Mouse (Mus musculus) gastrocnemius, postnatal 36 days (tissue): ENCODE measurements around the gene Grm8. TPM values are rescaled to one million over a fixed set of nuclear protein-coding genes. Genes with fewer than 3 reads are reported as not detected.

ENCODE experiments used
- DNase-seq, 2 experiments: peaks; one replicate each; pipeline ENCODE4 v3.0.0; 2022
- intact Hi-C: fragments of 180-260 bp; cut with DNase I; formaldehyde crosslinking; loops from one replicate; pipeline ENCODE4 v1.15.1; 2025
- long read RNA-seq, 2 experiments: library from polyadenylated mRNA; stranded (forward); transcript quantifications; one replicate each; pipeline ENCODE4 v2.0.0; 2021
- total RNA-seq, 2 experiments: library from RNA; stranded (reverse); gene quantifications; 2 replicates each; pipeline ENCODE4 v1.2.3; 2021

Gene Grm8
- total RNA-seq, result under 1 TPM; 0.13 to 0.52 TPM
- long read RNA-seq, experiment 1, result 0 reads
- long read RNA-seq, experiment 2, result 0 reads

DNA sequence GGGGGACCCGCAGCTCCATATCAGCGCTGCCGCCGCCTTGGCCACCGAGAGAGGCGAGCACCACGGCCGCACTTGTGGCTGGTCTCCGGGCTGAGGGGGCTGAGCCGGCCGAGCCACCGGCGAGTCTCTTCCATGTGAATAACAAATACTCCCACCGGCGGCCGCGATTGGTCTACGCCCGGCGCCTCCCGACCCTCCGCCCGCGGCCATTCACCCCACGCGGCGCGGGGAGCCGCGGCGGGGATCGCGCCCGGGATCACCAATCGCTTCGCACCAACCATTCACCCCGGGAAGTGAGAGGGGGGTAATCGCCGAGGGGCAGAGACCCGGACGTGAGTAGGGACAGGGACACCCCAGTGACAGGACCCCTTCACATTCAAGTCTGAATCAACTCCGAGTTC is at the start of gene Grm8:
Gene Grm8, minus strand, starts transcription at position 178 of the 401 bp plus-strand sequence.
- no peak for DNase-seq
- intact Hi-C loops, result no loop called here

DNA sequence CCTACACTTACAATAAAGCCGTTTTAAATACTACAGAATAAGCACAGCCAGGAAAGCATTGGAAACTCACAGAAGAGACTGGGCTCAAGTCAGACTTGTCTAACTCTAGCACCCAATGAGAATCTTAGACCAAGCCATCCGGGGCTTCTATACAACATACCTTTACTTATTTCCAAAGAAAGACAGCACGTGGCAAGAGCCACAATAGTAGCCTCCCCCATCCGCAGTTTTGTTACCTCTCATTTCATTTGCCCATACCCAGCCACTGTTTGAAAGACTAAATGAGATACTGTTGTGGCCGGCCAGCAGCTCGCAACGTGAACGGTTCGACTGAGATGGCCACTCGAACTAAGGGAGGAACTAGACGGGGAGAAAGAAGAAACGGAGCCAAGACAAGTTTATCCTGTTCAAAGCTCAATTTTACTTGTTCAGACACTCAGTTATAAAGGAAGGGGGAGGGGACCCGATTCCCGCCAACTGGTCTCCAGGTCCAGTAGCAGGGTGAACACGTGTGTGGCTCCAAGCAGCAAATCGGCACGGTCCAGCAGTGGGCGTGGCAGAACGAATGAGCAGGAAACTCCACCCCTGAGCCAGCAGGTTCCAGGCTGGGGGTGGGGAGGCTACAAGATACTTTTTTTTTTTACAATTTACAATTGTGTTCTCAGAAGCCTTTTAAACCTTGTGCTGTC is 35.0 kb upstream of the Grm8 start:
- intact Hi-C loops, result no loop called here
- DNase-seq, result no peak

DNA sequence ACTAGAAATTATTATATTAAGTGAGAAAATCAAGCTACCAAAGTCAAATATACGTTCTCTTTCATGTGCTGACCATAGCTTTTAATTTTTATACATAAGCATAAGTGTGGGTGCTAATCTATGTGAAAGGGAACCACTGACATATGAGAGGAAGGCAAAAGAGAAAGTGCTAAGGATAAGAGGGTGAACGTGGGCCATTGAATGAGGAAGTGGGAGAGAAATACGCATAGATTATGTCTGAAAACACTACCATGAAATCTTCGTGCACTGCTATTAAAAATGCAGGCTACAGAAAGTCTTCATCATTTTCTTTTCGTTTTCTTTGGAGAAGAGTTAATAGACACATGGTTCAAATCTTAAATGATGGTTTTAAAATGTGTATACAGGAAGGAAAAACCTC is 25.4 kb upstream of the Grm8 start:
- intact Hi-C loops, result no loop called here

DNA sequence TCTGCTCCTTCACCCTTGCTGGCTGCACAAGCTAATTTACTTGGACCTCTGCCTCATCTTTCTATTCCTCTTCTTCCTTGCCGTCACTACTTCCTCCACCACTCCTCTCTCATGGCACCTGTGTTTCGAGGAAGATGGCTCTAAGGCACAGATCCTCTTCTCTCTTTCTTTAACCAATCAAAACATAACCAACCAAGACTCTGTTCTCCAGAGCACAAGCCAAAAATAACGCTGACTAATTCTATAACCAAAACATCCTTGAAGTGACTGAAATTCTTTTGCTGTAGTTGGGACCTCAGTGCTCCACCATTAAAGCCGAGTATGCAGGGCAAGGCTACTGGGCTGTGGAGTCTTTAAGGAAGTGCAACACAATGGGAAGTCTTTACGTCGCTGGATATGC is 11.5 kb upstream of the Grm8 start:
- intact Hi-C loops, result no loop called here

More for the DNA sequence above, 25.4 kb upstream of the Grm8 start:
- DNase-seq, result no peak

DNA sequence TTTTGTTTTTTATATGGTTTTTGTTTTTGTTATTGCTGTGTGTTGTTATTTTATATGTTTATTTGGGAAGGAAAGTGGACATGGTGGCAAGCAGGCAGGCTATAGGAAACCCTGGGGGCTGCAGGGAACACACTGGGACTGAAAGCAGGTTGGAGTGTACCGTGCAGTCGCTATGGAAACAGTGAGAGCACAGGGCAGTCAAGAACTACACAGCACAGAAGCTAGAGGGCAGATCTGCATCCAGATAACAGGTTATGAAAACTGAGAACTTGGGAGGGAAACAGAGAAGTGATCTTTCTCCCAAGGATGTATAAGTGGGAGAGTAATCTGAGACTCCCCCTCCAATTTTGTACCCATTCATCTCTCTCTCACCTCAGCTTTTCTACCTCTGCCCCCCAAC is 7.4 kb upstream of the Grm8 start:
- intact Hi-C loops, result no loop called here
- DNase-seq, result no peak

More for the DNA sequence above, 11.5 kb upstream of the Grm8 start:
- DNase-seq, result no peak

DNA sequence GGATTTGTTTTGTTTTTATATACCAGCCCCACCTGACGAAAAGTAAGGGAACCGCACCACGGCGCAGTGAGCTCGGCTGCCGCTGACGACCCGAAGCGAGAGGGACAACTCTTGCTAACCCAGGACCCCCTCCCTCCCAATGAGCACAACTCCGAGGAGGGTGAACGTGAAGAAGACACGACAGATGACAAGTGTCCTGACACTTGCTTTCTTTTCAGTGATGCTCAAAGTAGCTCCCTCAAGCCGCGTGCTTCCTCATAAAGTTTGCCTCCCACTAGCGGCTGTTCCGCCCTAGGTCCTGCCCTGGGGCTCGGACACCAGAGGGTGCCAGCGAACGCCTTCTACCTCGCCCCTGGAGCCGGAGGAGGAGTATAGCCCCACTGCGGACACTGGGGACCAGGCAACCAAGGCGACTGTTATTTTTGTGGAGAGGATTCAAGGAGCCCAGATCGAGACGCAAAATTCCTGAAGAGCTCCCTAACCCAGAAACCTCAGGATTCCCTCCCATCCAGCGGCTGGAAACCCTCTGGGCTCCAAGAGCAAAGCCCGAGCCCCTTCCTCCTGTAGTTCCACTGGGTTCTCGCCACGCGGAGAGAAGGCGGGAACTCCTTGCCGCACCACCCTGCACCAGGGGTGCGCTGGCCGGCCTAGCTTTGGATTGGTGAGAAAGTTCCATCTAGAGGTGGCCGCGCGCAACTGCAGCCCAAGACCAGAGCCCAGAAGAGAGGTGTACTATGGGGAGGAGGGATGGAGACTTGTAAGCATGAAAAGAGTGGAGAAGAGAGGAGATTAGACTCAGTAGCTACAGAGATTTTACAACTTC is 644 bp upstream of the Grm8 start:
- peak; percentile 58 to 61 for DNase-seq
- intact Hi-C loops, result no loop called here

DNA sequence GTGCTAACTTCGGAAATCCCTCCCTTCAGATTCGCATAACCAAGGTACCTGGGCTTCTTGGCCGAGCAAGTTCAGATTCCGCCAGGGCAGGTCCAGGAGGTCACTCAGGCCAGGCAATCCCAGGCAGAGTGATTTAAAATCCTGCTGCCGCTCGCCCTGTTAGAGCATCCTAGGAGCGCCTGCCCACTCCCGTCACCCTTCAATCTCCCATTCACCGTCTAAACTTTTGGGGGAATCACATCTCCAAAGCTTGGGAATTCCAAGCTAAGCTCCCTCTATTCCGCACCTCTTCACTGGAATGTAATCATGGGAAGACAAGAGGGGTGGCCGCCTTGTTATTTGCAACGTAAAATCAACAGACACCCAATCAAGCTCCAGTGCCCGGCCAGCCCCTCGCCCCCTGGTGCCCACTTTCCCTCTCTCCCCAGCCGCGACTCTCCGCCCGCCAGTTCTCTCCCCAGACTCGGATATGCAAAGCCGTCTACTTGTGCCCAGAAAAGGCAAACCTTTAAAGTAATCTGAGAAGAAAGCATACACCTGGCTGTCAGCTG is 652 bp downstream of the Grm8 start:
- intact Hi-C loops, result no loop called here

DNA sequence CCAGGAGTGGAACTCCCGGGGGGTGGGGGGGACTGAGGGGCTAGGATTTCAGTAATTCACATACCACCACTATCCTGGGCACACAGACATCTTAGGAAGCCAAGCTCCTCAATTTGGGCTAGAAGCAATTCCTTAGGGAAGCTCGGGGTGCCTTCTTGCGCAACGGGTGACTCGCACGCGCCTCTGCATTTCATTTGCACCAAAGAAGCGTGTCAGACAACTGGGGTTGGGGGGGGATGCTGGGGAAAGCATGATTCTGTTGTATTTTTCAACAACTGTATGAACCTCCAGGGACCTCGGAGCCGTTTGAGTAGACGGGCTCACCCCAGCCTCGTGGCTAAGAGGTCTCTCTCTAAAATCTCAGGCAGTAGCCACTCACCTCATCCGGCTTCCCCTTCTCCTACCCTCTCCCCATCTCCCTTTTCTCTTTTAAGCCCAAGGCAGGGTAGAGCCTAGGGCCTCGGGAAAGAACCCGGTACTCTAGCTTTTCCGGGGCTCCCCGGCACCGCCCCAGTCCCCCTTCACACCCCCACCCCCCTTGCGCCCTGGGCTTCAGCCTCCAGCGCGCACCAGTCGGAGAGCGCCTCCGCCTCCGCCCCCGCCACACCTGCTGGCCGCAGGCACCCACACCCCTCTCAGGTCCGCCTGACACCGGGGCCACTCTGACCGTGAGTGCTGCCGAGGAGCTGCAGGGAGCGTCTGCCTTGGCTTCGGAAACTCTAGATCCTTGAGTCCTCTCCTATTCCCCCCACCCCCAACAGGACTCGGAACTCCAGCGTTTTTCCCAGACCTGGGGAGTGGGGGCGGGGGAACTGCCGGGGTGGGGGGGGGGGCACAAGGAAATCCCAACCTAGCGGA is 1.5 kb downstream of the Grm8 start:
- intact Hi-C loops, result no loop called here
- no peak for DNase-seq

More for the DNA sequence above, 652 bp downstream of the Grm8 start:
- no peak for DNase-seq

DNA sequence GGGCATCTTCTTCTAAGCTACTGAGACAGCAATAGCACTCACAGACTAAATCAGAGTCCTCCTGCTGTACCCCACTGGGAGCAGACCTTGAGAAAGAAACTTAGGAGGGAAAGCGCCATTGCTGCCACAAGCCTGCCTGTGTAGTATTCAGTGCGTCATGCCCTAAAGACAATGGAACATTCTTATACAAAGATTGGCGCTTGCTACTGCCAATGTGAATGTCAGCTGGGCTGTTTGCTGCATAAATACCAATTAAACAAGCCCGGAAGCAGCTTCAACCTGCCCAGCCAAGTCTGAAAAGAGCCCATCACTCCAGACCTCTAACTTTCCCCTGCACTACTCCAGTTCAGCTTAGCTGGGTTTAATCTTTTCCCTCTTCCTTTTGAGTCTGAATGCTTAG is 2.9 kb downstream of the Grm8 start:
- no peak for DNase-seq
- intact Hi-C loops, result no loop called here

DNA sequence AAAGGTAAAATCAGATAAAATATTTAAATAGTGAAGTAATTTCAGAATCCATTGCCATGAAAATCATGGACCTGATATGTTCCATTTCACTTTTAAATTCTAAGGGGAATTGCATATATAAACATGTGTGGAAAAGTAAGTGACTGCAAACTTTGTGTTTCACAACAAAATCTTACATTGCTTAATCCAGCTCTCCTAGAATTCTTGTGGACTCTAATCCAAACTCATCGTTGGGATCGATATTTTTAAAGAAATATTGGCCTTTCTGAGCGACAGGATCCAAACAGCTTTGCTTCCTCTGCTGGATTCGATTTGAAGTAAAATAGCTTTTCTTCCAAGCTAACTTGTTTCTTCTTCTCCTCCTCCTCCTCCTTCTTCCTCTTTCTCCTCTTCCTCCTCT is 6.1 kb downstream of the Grm8 start:
- intact Hi-C loops, result no loop called here
- no peak for DNase-seq

DNA sequence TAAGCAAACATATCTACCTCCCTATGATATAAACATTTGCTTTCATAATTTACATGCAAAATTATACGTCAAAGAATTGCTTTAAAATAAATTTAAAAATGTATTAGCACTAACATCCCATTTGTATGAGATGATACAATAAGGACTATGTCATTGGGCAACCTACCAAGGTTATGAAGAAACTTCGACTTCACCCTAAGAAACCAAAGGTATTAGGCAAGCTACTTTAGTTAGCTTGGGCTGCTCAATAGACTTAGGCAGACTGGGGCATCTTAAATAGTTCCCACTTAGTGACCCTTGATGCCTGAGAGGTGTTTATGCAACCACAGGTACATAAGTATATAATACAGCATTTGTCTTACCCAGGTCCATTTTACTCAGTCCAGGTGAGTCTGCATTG is 19.5 kb downstream of the Grm8 start:
- DNase-seq, result no peak
- intact Hi-C loops, result no loop called here

DNA sequence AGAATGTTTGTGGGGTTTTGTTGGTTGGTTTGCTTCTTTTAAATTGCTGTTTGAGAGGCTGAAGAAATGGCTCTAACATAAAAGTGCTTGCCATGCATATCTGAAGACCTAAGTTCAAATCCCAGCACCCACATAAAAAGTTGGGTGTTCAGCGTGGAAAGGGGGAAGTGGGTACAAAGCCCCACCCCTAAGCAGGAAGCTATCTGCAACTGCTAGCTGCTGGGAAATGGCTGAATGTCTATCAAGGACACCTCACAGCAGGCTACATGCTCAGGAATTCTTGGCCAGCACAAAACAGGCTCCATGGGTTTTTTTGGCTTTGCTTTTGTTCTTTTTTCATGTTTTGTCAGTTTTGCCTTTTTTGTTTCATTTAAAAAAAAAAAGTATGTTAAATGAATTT is 20.1 kb downstream of the Grm8 start:
- intact Hi-C loops, result no loop called here
- no peak for DNase-seq

DNA sequence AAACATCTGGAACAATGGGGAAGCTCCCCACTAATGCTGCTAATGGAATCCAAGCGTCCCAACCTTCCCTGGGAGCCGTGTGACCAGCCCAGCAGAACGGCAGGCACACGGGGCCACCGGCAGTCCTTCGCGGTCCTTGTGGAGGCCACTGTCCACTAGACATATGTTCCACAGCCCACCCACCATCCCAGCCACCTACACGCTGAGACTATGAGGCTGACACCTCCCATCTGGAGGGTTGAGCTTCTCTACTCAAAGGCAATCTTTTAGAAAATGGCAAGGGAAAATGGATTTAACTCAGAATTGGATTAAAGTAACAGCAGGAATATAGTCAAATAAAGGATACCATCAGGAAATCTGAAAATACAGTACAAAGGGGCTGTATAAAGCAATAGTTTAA is 23.4 kb downstream of the Grm8 start:
- no peak for DNase-seq
- intact Hi-C loops, result no loop called here

DNA sequence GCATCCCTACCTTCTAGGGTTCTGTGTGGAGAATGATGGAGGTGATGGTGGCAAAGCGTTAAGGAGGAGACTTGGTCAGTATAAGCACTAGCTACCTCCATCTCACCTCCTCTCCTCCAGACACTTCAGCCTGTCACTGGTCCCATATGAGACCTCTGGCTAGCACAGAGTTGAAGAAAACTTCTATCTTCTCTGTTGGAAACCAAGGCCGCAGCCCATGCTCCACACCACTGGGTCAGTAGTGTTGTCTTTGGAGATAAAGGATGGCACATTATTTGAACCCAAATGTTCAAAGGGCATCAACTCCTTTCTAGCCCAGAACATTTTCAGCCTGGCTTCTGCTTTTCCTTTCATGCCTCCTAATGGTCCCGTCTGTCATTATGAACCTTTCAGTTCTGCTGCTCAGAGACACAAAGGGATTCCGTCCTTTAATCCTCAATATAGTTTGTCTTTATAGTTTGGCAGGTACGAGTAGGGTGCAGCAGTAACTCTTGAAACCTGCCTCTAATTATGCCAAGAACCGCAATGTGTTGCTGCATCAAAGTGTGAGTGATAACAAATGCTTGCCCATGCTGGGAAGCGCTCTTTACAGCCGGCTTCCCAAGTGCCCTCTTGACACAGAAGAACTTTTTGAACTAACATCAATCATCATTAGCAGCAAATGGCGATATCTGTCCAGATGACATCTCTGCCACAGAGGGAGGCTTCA is 32.2 kb downstream of the Grm8 start:
- intact Hi-C loops, result no loop called here
- no peak for DNase-seq

DNA sequence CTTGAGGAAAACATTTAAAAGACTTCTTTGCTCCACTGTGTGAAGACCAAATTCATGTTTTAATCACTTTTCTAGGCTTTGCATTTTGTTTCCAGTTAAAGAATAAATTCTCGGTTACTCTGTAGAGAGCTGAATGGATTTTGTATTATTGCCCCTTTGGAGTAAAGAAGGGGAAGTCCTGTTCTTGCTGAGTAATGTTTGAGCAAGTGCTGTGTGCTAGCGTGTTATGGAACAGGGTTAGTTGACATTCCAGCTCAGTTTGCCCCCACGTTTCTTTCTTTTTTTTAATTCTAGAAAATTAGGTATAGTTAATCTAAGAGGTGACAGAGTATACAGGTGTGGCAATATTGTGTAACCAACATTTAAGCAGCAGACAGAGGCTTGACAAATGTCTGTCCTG is 35.0 kb downstream of the Grm8 start:
- no peak for DNase-seq
- intact Hi-C loops, result no loop called here

DNA sequence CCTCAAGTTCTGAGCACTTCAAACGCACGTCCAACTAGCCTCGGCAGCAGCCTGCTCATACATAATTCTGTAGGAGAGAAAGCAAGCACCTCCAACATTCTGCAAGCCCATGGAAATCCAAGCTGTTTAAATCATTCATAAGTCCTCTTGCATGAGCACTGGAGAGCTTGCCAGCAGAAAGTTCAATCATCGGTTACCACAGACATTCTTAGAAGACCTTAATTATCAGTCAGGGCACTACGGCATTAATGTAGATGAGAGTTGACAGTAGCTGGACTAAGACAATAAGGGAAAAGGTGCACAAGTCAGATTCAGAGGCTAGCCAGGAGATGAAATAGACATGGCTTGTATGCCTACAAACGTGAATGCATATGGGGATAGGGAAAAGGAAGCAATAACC is 42.5 kb downstream of the Grm8 start:
- intact Hi-C loops, result no loop called here
- DNase-seq, result no peak

DNA sequence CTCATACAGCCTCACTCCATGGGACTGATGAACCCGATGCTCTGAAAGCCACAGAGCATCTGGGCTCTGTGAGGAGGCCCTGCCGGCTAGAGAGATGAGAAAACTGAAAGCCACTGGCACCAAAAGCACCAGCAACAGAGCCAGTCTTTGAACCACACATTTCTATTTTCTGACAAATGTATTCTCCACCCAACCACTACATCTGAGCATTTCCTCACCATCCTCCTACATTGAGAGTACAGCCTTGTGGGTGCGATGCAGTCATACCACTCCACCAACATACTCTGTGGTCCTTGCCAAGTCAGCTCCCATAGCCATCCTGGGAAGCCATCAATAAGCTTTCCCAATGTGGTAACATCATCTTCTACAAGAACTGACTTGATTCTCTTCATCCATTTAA is 43.1 kb downstream of the Grm8 start:
- intact Hi-C loops, result no loop called here
- DNase-seq, result no peak

DNA sequence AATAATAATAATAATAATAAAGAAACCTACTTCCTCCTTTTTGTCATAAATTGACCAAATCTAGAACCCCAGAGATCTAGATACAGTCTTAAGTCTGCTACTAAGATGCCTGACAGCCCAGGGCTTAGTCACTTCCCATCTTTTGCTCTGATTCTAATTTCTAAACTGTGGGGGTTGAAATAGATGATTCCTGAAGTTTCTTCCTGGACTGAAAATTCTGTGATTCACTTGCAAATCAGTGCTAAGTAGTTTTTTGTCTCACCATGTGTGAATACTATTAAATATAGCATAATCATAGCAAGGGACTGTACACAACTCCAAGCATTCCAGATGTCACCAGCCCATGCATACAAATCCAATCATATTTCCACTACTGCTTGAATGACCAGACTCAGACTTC is 44.0 kb downstream of the Grm8 start:
- no peak for DNase-seq
- intact Hi-C loops, result no loop called here

DNA sequence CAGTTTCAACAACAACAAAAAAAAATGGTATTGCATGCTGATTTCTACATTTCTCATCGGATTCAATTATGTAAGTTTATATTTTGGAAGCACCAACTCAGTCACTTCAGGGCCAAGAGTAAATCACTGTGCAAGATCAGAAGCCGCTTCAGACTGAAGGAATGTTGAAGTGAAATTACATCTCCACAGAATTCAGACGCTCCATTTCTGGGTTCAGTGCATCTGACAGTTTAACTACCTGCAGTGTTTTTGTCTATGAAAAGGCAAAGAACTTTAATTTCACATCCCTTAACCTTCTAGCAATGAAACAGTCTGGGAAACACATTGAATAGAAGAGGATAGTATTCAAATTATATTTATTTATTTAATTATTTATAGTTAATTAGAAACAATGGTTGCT is 59.4 kb downstream of the Grm8 start:
- DNase-seq, result no peak
- intact Hi-C loops, result no loop called here

DNA sequence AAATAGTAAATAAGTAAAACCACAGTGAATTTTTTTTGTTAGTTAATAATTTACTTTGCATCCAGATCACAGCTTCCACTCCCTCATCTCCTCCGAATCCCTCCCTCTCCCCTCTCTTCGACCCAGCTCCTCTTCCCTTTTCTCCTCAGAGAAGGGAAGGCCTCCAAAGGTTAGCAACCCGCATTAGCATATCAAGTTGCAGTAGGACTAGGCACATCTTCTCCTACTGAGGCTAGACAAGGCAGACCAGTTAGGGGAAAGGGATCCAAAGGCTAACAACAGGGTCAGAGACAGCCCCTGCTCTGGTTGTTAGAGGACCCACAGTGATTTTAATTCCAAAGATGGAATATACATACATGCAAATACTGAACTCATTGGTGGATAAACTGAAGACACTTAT is 60.5 kb downstream of the Grm8 start:
- DNase-seq, result no peak
- intact Hi-C loops, result no loop called here
